Mouse (Mus musculus) limb, embryonic 14.5 days (tissue): ENCODE results near the gene BC067074. TPM values are rescaled to one million over a fixed set of nuclear protein-coding genes. Genes with fewer than 3 reads are reported as not detected.

Experiments
- ATAC-seq: fragments of 200-750 bp; cut with Nextera tagmentation; 2 replicates; pipeline ENCODE4 v1.8.0; 2017; ENCODE audit warnings: low read depth, moderate number of reproducible peaks, moderate TSS enrichment; ENCODE audit not compliant: low FRiP score
- DNase-seq: peaks from one replicate; pipeline ENCODE4 v3.0.0-alpha.2; 2015; ENCODE audit warnings: low spot score
- H3K27ac ChIP-seq: fragments of 300-500 bp; sonication (generic); replicated peaks from 2 replicates; pipeline ENCODE4 v1.5.1; 2014; ENCODE audit warnings: low read depth, mild to moderate bottlenecking, low read length, moderate library complexity, mixed read lengths
- H3K27me3 ChIP-seq: fragments of 300-500 bp; sonication (generic); 2 replicates; pipeline ENCODE4 v1.6.1; 2014; ENCODE audit warnings: low read length, mixed read lengths; ENCODE audit not compliant: control insufficient read depth, insufficient read depth
- H3K36me3 ChIP-seq: fragments of 300-500 bp; sonication (generic); 2 replicates; pipeline ENCODE4 v1.6.1; 2014; ENCODE audit warnings: mild to moderate bottlenecking, low read length, moderate library complexity, mixed read lengths; ENCODE audit not compliant: control insufficient read depth, insufficient read depth
- H3K4me1 ChIP-seq: fragments of 300-500 bp; sonication (generic); 2 replicates; pipeline ENCODE4 v1.6.1; 2014; ENCODE audit warnings: antibody characterized with exemption, low read length, mixed read lengths; ENCODE audit not compliant: control insufficient read depth, insufficient read depth
- H3K4me2 ChIP-seq: fragments of 300-500 bp; sonication (generic); replicated peaks from 2 replicates; pipeline ENCODE4 v1.6.1; 2014; ENCODE audit warnings: low read depth, mild to moderate bottlenecking, low read length, moderate library complexity; ENCODE audit not compliant: severe bottlenecking
- H3K4me3 ChIP-seq: fragments of 300-500 bp; sonication (generic); replicated peaks from 2 replicates; pipeline ENCODE4 v1.5.1; 2014; ENCODE audit warnings: low read length
- H3K9ac ChIP-seq: fragments of 300-500 bp; sonication (generic); 2 replicates; pipeline ENCODE4 v1.6.1; 2014; ENCODE audit warnings: mild to moderate bottlenecking, low read depth, low read length, moderate library complexity; ENCODE audit not compliant: severe bottlenecking
- H3K9me3 ChIP-seq: fragments of 300-500 bp; sonication (generic); 2 replicates; pipeline ENCODE4 v1.6.1; 2016; ENCODE audit warnings: low read length; ENCODE audit not compliant: control insufficient read depth
- POLR2A ChIP-seq: fragments of 200-500 bp; IDR thresholded peaks from 2 replicates; pipeline ENCODE4 v1.8.0; 2012; ENCODE audit warnings: inconsistent platforms, mild to moderate bottlenecking, moderate library complexity, borderline replicate concordance; ENCODE audit not compliant: insufficient read depth, insufficient read length; ENCODE audit errors: extremely low read depth
- WGBS: fragments of 180-500 bp; shearing (Covaris S2); extraction: QIAGEN DNeasy Blood & Tissue Kit; methylation state at CpG from one replicate; pipeline ENCODE4 v1.1.7; 2014; 5-methylcytosine and 5-hydroxymethylcytosine counted together
- polyA plus RNA-seq, 2 experiments: library from polyadenylated mRNA; depleted of rRNA in 1 of 2; stranded (reverse) in 1 of 2; unstranded in 1 of 2; fragments of >200 nt; fragmentation: Nextera tagmentation in 1 of 2; extraction: Ambion mirVana in 1 of 2; gene quantifications; 2 replicates each; pipeline versions ENCODE4 v1.2.1 to v1.2.3; 2012 to 2014

The BC067074 gene
- polyA plus RNA-seq, 2 experiments: 8.6 to 21.9 TPM

GRCm38 (mm10) chr13:113374084-113374405 is 81.1 kb downstream of the BC067074 start:
- H3K9ac ChIP-seq: no peak overlapping the region
- 11% methylated on average over 2 of the region's 2 CpGs for WGBS
- H3K27ac ChIP-seq: no peak overlapping the region
- no peak overlapping the region for H3K4me2 ChIP-seq
- peaks cover 7% of the 10 kb centered on the region for H3K36me3 ChIP-seq
- peak; percentile 57 for ATAC-seq
- peak; percentile 54 for DNase-seq
- no peaks in the 10 kb centered on the region for H3K27me3 ChIP-seq
- no peaks in the 10 kb centered on the region for H3K4me1 ChIP-seq
- no peak for TF ChIP-seq POLR2A
- no peaks in the 10 kb centered on the region for H3K9me3 ChIP-seq
- no peak overlapping the region for H3K4me3 ChIP-seq

- H3K4me1 ChIP-seq: no peaks in the 10 kb centered on the region; the same call in 1 of the 2 replicates
- no peak for ATAC-seq
- no peaks in the 10 kb centered on the region for H3K36me3 ChIP-seq
- no peaks in the 10 kb centered on the region for H3K27me3 ChIP-seq
- H3K9ac ChIP-seq: no peak overlapping the region
- DNase-seq: no peak
- H3K9me3 ChIP-seq: no peaks in the 10 kb centered on the region
- WGBS: 80% methylated on average over 7 of the region's 7 CpGs
- TF ChIP-seq POLR2A: no peak
- H3K4me2 ChIP-seq: no peak overlapping the region
- no peak overlapping the region for H3K27ac ChIP-seq
- H3K4me3 ChIP-seq: no peak overlapping the region
Observed at GRCm38 (mm10) chr13:113377631-113378030, 84.7 kb downstream of the BC067074 start.

GRCm38 (mm10) chr13:113378980-113379410 is 86.0 kb downstream of the BC067074 start:
- TF ChIP-seq POLR2A: no peak
- Histone ChIP-seq H3K9ac (no peak overlapping the region), H3K27ac (0 out of 2 replicates have a peak overlapping the region, but pooled peaks have one; percentile 8), H3K36me3 (no peaks in the 10 kb centered on the region), H3K4me2 (no peak overlapping the region), H3K4me3 (no peak overlapping the region), H3K4me1 (no peaks in the 10 kb centered on the region; the same call in 1 of the 2 replicates), H3K27me3 (no peaks in the 10 kb centered on the region), H3K9me3 (no peaks in the 10 kb centered on the region)
- 73% methylated on average over 8 of the region's 8 CpGs for WGBS
- DNase-seq (no peak), ATAC-seq (no peak)

GRCm38 (mm10) chr13:113379766-113380309 is 86.9 kb downstream of the BC067074 start:
- ATAC-seq: 0 out of 2 replicates have a peak, but pooled peaks have one; percentile 26
- no peaks in the 10 kb centered on the region; the same call in 1 of the 2 replicates for H3K4me1 ChIP-seq
- WGBS: 50% methylated on average over 6 of the region's 6 CpGs
- no peak overlapping the region for H3K4me3 ChIP-seq
- H3K9ac ChIP-seq: no peak overlapping the region
- H3K27ac ChIP-seq: no peak overlapping the region
- no peaks in the 10 kb centered on the region for H3K27me3 ChIP-seq
- no peaks in the 10 kb centered on the region for H3K36me3 ChIP-seq
- H3K9me3 ChIP-seq: no peaks in the 10 kb centered on the region
- DNase-seq: no peak
- H3K4me2 ChIP-seq: no peak overlapping the region
- no peak for TF ChIP-seq POLR2A

- no peaks in the 10 kb centered on the region for H3K27me3 ChIP-seq
- no peak overlapping the region for H3K27ac ChIP-seq
- ATAC-seq: no peak
- no peak overlapping the region for H3K4me3 ChIP-seq
- no peak overlapping the region for H3K4me2 ChIP-seq
- H3K36me3 ChIP-seq: no peaks in the 10 kb centered on the region
- no peaks in the 10 kb centered on the region; the same call in 1 of the 2 replicates for H3K4me1 ChIP-seq
- WGBS: 94% methylated on average over 1 of the region's 1 CpGs
- TF ChIP-seq POLR2A: no peak
- no peak overlapping the region for H3K9ac ChIP-seq
- H3K9me3 ChIP-seq: no peaks in the 10 kb centered on the region
- no peak for DNase-seq
Observed at GRCm38 (mm10) chr13:113381710-113382109, 88.8 kb downstream of the BC067074 start.
